Mouse (Mus musculus) ES-Bruce4 (cell line): ENCODE measurements around the gene 6430628N08Rik.

Experiments
- CTCF ChIP-seq: IDR thresholded peaks from one replicate; pipeline ENCODE4 v1.8.1; 2011; ENCODE audit warnings: low read depth, low read length
- EP300 ChIP-seq: IDR thresholded peaks from 2 replicates; pipeline ENCODE4 v1.6.1; 2011; ENCODE audit warnings: low read depth, low read length; ENCODE audit not compliant: insufficient read depth
- POLR2A ChIP-seq: IDR thresholded peaks from one replicate; pipeline ENCODE4 v1.8.1; 2011; ENCODE audit warnings: low read length; ENCODE audit not compliant: insufficient read depth

- TF ChIP-seq EP300 (no peak), CTCF (no peak), POLR2A (no peak)
Measured at GRCm38 (mm10) chr4:115855100-115855499, 35.4 kb upstream of the 6430628N08Rik start.
